Mouse (Mus musculus): ENCODE measurements at regions not wholly inside any gene's neighbourhood (a gene's known extent, or its start where the extent isn't known, plus 50 kb on each side); places are given as distances from the start of the nearest gene placed in this dataset.

- TF ChIP-seq POLR2A (IDR thresholded peaks at IDR 0.05; ENCODE audit: insufficient read depth, low read length) (no peak), CTCF (IDR thresholded peaks at IDR 0.05; ENCODE audit: low read depth, low read length) (no peak)
Measured at GRCm38 (mm10) chr19:26986672-26987071, 101.0 kb downstream of the Gm815 start.
